Mouse (Mus musculus) gastrocnemius, adult 2 months (tissue): ENCODE results near the gene AI481877. TPM values are rescaled to one million over a fixed set of nuclear protein-coding genes. Genes with fewer than 3 reads are reported as not detected.

Experiments used
- DNase-seq: peaks from one replicate; pipeline ENCODE4 v3.0.0; 2022
- H3K27ac ChIP-seq: fragments of 200-600 bp; 2 replicates; pipeline ENCODE4 v1.8.1; 2022; ENCODE audit warnings: mild to moderate bottlenecking
- H3K4me3 ChIP-seq: fragments of 200-600 bp; 2 replicates; pipeline ENCODE4 v1.8.1; 2022; ENCODE audit warnings: mild to moderate bottlenecking, moderate library complexity
- CTCF ChIP-seq: fragments of 200-600 bp; IDR thresholded peaks from 2 replicates; pipeline ENCODE4 v1.8.1; 2022; ENCODE audit warnings: antibody characterized with exemption, mild to moderate bottlenecking, moderate library complexity
- intact Hi-C: fragments of 180-260 bp; cut with DNase I; formaldehyde crosslinking; loops from one replicate; pipeline ENCODE4 v1.15.1; 2025
- total RNA-seq, 2 experiments: library from RNA; stranded (reverse); gene quantifications; 2 replicates each; pipeline ENCODE4 v1.2.3; 2021

AI481877 gene
- total RNA-seq, 2 experiments from 2014 or later, result not detected

GRCm38 (mm10) chr4:59006211-59006610 lies 132.6 kb downstream of the AI481877 start:
- no peak for DNase-seq
- intact Hi-C loops, result no loop called here
- peak overlapping the region; percentile 97 for H3K27ac ChIP-seq
- H3K4me3 ChIP-seq, result peak overlapping the region; percentile 39
- no peak for TF ChIP-seq CTCF

GRCm38 (mm10) chr4:59003806-59004200 lies 135.0 kb downstream of the AI481877 start:
- no peak for TF ChIP-seq CTCF
- intact Hi-C loops, result loop anchor here (5.0 kb wide), 1 partner anchor 33 kb away; the partner anchor contains the start of gene Gng10
- Histone ChIP-seq H3K27ac (peak overlapping the region; percentile 97), H3K4me3 (peak overlapping the region; percentile 92)
- DNase-seq, result no peak

GRCm38 (mm10) chr4:59002948-59003805 lies 135.6 kb downstream of the AI481877 start, which contains the start of gene Gm20503:
Gm20503 (plus strand) TSS chr4:59003210.
- peak within 1 kb of the TSS; percentile 97 for H3K27ac ChIP-seq
- DNase-seq, result peak; percentile 97
- intact Hi-C loops, result loop anchor here (5.0 kb wide), 1 partner anchor 34 kb away; the partner anchor contains the start of gene Gng10
- no peak for TF ChIP-seq CTCF
- peak within 1 kb of the TSS; percentile 92 for H3K4me3 ChIP-seq

GRCm38 (mm10) chr4:59000614-59001013 lies 138.2 kb downstream of the AI481877 start:
- Histone ChIP-seq H3K4me3 (no peak overlapping the region), H3K27ac (no peak overlapping the region)
- intact Hi-C loops, result loop anchor here (1.0 to 5.0 kb wide), 2 partner anchors 14 to 37 kb away; partner anchors contain the start of gene Gng10
- peak; percentile 46 for DNase-seq
- TF ChIP-seq CTCF, result peak; percentile 57

- Histone ChIP-seq H3K4me3 (no peak overlapping the region), H3K27ac (no peak overlapping the region)
- intact Hi-C loops, result loop anchor here (1.0 to 5.0 kb wide), 2 partner anchors 13 to 38 kb away; partner anchors contain the start of gene Gng10
- DNase-seq, result peak; percentile 73
- no peak; the same call in 1 of the 2 replicates for TF ChIP-seq CTCF
These were observed 139.1 kb downstream of the AI481877 start for GRCm38 (mm10) chr4:58999686-59000085.

- intact Hi-C loops, result no loop called here
- Histone ChIP-seq H3K27ac (no peak overlapping the region), H3K4me3 (no peak overlapping the region)
- no peak for DNase-seq
- TF ChIP-seq CTCF, result no peak
These were observed 140.1 kb downstream of the AI481877 start for GRCm38 (mm10) chr4:58998688-58999087.

- H3K4me3 ChIP-seq, result no peak overlapping the region
- no peak for TF ChIP-seq CTCF
- H3K27ac ChIP-seq, result no peak overlapping the region
- intact Hi-C loops, result no loop called here
- DNase-seq, result no peak
These were observed 141.7 kb downstream of the AI481877 start for GRCm38 (mm10) chr4:58997081-58997480.

- Histone ChIP-seq H3K4me3 (no peak overlapping the region), H3K27ac (no peak overlapping the region)
- DNase-seq, result no peak
- intact Hi-C loops, result no loop called here
- TF ChIP-seq CTCF, result no peak
These were observed 143.5 kb downstream of the AI481877 start for GRCm38 (mm10) chr4:58995251-58995693.

- no peak for TF ChIP-seq CTCF
- Histone ChIP-seq H3K4me3 (no peak within 1 kb of the TSS), H3K27ac (no peak within 1 kb of the TSS)
- DNase-seq, result no peak
- intact Hi-C loops, result no loop called here
These were observed 144.0 kb downstream of the AI481877 start, which contains the start of gene Dnajc25 for GRCm38 (mm10) chr4:58994762-58995161. Dnajc25 (plus strand) TSS chr4:58995062.

Other genes with a start within 250 kb of the AI481877 start
- 100 to 1,000 TPM; 283 to 349 TPM for gene Ecpas, start 226.2 kb downstream of the AI481877 start, total RNA-seq
- gene Zkscan16, start 195.4 kb downstream of the AI481877 start, total RNA-seq, result not detected
- gene Ptgr1, start 151.9 kb downstream of the AI481877 start, total RNA-seq, result 1 to 10 TPM in 1 of 2 experiments, under 1 TPM in 1; 0.84 to 1.7 TPM
- 10 to 100 TPM; 10.8 to 12.4 TPM for gene Dnajc25, start 143.9 kb downstream of the AI481877 start, total RNA-seq
- 1 to 10 TPM in 1 of 2 experiments, under 1 TPM in 1; 0.46 to 1.7 TPM for gene Gm20503, start 135.8 kb downstream of the AI481877 start, total RNA-seq
- gene Gng10, start 103.9 kb downstream of the AI481877 start, total RNA-seq, result 1 to 10 TPM; 5.2 to 6.7 TPM
- 1 to 10 TPM; 7.6 to 9.1 TPM for gene Ugcg, start 50.3 kb upstream of the AI481877 start, total RNA-seq